Mouse (Mus musculus) kidney, postnatal 4 days (tissue): ENCODE data around the gene Acer1.
A peak's percentile ranks its signal among the peaks of the same experiment; 100 is the strongest.

Experiments used
- DNase-seq, 2 experiments: peaks; one replicate each; pipeline ENCODE4 v3.0.0; 2021; ENCODE audit warnings: mixed read lengths in 2 of 2

Acer1 gene

DNA sequence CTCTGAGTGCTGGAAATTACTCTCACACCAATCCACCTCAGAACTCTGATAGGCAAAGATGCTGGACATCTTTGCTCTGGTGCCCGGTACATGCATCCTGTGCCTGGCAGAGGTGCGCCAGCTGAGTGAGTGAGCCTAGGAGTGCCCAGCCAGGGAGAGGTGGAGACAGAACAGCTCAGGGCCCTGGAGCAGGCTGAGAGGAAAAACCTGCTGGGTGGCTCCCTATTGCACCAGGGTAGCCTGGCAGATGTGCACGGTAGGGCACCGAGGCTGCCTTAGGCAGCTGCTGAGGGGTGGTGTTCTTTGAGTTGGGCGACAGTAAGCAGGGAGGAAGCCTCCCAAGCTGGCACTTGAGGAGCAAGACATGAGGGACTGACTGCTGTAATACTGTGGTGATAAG is at the start of gene Acer1:
TSS of gene Acer1 (minus strand) at position 114 of the 400 bp plus-strand sequence.
- DNase-seq: no peak

DNA sequence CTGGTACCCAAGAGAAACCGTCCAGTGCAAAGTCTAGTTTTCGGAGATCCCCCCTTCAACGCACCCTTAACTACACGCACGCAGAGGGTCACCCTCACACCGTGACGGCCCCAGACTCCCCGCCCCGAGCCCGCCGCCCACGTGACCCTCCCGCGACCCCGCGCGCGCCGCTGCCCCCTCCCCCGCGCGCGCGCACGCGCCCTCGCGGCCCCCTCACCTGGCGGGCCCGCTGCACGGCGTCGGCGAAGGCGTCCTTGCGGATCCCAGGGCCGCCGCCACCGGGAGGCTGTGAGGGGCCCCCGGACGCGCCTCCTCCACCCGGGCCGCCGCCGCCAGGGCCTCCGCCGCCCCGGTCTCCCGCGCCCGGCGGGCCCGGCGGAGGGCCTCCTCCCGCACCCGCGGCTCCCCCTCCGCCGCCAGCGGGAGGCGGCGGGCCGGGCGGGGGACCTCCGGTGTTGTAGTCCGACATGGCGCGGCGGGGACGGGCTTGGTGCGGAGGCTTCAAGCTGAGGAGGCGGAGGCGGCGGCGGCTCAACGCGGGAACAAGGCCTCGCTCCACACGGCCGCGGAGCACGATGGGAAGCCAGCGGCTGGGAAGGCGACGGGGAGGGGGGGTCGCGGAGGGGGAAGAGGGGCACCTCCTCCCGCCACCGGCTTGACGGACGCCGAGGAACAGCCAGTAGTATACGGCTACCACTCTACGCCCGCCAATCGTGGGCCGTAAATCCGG is 49.2 kb upstream of the Acer1 start, which contains the start of gene Khsrp:
TSS of gene Khsrp (minus strand) at position 592 of the 730 bp plus-strand sequence.
- DNase-seq: peak; percentile 69 to 73

DNA sequence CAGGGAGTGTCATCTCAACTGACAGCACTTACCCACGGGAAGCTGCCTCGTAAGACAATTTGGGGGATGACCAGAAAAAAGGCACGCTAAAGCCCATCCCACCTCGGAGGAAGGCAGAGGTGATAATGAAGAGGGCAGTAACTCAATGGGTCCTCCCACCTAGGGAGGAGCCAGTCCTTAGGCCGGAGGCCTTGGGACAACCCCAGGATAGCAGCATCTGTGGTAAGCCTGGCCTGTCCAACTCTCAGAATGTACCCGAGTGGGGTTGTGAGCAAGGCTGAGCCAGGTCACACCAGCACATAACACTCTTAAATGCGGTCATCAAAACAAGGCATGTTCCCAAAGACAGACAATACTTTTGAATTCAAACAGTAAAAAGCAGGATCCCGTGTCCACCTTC is 47.8 kb upstream of the Acer1 start:
- peak in 1 of 2 experiments; percentile 38 for DNase-seq

DNA sequence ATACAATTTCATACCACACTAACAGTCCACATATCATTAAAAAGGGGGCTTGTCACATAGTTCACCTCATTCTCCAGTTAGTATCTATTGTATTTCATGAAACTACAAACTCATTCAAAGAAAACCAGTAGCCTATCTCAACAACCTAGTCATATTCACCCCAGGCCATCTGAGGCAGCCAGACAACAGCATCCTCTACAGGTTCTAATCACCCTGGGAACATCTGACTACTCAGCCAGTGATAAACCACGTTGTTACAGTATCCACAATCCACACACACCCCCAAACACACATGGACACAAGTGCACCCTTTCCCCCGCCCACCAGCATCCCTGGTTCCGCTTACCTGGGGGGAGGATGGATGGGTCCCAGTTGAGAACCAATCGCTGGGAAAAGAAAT is 45.5 kb upstream of the Acer1 start:
- DNase-seq: no peak

DNA sequence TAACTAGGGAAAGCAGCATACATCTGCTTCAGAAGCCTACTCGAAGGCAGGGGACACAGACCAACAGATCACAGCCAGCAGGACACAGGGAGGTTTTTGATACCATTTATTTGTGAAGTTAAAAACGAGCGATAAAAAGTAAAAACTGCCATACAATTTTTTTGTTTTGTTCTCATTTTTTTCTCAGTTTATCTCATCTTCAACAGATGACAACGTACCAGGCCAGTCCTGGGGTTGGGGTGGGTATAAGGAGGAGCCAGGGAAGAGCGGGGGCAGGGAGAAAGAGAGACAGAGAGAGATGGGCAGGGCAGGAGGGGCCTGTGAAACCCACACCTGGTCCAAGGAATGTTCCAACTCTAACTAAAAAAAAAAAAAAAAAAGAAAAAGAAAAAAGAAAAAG is 39.0 kb upstream of the Acer1 start:
- no peak for DNase-seq

DNA sequence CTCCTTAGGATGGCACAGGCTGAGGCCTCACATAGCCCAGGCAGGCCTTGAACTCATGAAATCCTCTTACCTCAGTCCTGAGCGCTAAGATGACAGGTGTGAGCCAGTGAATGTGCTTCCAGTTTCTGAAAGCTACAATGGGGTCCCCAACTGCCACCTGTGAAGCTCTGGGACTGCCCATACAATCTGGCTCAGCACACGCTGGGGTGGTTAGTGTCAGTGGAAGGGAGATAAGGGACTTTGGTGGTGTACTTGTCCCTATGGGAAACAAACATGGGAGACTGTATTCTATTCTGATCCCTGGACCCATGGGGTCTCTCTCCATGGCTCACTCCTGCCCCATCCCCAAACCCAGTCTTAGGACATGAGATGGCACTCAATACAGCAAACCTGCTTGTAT is 37.8 kb upstream of the Acer1 start:
- no peak for DNase-seq

DNA sequence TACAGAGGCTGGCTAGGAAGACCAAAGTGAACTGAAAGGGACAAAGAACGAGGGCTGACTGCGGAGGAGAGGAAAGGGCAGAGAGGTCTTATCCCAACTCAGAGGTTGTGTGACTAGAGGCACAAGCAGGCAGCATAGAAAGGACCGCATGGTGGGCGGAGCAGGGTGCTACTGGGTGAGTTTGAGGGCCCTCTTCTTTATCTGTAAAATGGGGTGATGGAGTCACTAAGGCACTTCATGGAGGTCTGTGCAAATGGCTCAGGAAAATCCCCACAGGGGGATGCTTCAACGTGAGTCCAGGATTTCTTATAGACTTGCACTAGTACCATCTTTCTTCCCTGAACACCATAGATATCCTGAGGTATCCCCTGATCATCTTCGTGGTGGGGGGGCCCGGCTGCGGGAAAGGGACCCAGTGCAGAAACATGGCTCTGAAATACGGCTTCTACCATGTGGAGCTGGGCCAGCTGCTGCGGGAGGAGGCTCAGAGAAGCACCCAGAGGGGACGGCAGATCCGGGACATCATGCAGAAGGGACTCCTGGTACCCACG is 30.4 kb upstream of the Acer1 start:
- no peak for DNase-seq

DNA sequence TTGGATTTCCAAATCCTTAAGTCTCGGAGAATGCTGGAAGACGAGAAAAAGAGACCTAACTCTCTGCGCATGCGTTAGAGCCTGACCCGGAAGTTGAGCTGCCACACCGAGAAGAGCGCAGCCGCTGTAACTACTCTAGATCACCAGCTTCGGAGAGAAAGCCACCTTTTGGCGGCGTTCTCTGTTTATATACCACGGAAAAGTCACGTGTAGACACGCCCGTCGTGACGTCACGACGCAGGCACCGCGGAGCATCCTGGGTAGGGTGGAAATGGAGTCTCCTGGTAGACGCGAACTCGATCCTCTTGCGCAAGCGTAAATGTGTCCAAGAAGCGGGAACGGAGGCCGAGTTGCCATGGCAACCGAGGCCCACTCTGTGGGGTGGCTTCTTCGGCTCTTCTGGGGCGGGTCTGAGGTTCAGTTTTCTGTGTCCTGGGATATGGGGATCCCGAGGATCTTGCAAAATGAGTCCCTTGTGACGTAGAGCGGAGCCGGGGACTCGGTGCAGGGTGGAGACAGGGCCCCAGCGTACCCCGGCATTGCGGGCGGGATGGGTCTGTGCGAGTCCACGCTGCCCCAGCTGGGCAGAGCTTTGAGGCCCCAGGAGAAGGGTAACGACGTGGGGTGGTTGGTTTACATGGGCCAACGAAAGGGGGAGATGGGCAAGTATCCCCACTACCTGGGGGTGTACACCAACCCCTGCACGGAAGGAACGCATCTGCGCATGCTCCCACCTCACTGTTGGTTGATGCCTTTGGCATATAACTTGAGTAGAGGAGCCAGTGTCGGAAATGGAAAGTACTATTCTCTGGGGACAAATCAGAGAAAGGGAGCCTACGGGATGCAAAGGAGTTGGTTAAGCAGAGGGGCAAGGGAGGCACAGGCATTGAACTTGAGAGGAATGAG is 29.6 kb upstream of the Acer1 start, which contains the start of the genes Gtf2f1 and Gm17949:
TSS of gene Gtf2f1 (minus strand) at position 53 of the 906 bp plus-strand sequence.
TSS of gene Gm17949 (plus strand) at position 234 of the 906 bp plus-strand sequence.
- DNase-seq: peak; percentile 96 to 98

DNA sequence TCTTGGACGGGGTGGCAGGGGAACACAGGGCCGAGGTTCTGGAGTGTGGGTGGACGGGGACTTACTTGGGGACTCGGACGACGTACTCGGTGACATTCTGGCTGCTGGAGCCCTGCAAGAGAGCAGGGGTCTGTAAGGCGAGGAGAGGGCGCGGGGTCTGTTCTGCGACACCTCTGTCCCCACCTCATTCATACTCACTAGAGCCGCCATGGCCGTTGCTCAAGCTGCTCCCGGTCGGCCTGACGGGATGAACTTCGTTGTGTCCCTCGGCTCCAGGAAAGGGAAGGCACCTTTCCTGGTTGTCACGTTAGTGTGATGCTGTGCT is 28.9 kb upstream of the Acer1 start:
- no peak for DNase-seq

DNA sequence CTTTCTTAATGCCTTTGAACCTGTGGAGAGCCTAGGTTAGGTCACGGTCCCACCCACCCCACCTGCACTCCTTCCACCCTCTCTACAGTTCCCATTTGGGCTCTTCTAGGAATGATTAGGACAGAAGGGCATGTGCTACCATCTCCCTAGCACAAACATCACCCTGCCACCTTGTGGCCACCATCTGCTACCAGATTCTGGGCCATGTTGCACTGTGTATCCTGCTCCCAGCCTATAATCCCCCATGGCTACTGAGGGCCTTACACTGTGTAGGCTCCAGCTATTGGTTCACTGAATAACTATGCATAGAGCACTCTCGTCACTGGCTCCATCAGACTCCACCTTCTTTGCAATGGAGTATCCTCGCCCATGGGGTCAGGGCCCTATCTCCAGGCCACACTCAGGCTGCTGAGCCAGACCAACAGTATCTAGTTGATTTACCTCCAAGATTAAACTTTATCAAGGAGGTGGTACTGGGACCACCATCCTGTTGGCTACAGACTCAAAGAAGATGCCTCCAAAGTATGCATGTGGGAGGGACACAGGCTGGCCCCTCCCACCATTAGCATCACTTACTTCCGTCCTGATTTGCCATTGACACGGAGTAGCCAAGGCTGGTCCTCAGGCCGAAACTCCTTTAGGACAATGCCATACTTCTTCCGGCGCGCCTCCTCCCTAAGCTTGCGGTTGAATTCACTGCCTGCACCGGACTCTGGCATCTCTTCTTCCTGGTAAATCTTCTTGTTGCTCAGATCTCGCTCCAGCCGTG is 25.4 kb upstream of the Acer1 start:
- DNase-seq: peak in 1 of 2 experiments; percentile 43

DNA sequence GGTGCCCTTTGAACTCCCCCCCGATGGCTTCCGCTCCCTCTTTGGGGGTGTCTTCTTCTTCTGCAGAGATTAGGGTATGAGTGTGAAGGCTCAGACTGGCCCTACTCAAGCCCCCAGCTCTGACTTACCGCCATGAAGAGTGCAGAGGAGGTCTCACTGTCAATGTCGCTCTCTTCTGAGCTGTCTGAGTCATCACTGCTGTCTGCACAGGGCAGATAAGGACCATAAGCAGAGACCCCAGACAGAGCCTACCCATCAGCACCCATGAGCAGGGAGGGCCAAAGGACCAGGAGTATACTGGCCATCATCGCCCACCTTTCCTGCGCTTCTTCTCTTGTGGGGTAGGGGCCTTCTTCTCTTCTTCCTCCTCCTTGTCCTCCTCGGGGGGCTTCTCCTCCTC is 22.1 kb upstream of the Acer1 start:
- DNase-seq: no peak

DNA sequence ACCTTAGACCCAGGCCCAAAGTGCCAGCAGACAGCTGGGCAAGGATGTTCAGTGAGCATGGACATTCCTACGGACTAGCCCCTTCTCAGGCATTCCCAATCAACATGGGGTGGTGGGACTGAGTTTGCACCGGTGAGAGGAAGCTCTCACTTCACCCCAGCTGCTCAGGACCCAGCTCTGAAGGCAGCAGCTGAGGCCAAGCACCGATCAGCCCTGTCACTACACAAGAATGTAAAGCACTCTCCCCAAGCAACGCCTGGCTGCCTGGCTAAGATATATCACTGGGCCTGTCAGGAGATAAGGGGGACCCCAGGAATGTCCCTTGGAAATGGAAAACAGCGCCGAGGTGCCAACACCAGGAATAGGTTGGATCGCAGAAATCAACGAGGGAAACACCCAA is 19.3 kb upstream of the Acer1 start:
- DNase-seq: no peak

DNA sequence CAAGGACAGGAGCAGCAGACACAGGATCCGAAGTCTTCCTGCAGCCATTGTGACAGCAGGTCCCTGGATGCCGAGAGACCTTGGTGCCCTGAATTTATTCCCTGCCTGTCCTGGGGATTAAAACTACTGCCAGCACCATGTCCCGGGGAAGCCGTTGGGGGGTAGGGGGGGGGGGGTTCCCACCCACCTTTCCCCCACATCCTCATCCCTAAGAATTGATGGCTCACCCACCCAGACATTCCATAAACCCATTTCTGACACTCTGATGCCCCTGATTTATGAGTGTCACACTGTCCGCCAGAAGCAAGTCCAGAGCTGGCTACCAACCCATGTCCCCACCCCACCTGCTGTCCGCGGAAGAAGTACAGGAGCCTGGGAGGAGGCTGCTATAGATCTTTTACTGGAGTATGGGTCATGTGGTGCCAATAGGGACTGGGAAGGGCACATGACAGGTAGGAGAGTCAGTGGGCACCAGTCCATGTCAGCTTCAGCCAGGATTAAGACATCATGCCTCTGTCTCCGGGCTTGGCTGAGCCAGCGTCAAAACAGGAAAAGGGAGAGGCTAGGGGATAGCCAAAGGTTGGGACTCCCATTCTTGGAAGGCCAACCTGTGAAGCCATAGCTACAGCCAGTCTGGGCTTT is 18.2 kb upstream of the Acer1 start, which contains the start of gene Pspn:
TSS of gene Pspn (minus strand) at position 51 of the 642 bp plus-strand sequence.
- no peak for DNase-seq

DNA sequence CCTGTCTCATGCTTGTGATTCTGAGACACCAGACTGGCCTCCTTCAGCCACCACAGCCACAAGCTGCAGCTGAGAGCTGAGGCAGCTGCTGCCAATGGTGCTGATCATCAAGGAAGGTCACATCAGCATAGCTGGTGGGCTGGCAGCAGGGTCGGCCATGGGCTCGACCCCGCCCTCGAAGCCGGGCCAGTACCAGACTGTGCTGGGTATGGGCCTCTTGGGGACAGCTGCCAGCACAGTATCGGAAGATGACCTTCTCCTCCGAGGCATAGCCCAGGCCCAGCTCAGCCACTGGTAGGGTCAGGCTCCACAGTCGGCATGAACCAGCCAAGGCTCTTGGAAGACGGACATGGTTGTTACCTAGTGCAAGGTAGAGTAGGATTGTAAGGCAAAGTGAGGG is 17.5 kb upstream of the Acer1 start:
- DNase-seq: no peak

DNA sequence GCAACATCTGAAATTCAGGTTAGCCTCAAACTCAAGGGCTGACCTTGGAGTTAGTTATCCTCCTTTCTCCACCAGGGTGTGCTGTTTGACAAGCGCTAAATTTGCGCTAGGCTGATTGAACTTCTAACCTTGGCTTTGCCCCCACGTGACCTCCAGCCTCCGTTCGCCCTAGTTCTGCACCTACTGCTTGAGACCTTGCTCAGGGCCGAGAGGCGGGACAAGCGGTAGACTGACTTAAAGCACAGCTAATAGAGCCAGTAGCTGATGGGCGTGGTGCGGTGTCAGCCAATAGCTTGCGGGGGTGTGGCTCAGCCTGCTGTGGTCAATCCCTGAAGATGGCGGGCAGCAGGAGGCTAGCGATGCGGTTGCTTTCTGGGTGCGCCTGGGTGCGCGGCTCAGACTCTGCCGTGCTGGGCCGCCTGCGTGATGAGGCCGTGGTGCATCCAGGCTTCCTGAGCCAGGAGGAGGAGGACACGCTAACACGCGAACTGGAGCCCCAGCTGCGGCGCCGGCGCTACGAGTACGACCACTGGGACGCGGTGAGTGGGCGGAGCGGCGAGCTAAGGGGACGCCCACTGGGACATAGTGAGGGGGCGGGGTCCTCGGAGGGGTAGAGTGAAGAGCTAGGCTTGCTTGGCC is 15.2 kb upstream of the Acer1 start, which contains the start of gene Alkbh7:
TSS of gene Alkbh7 (plus strand) at position 311 of the 639 bp plus-strand sequence.
- DNase-seq: peak; percentile 96 to 98

DNA sequence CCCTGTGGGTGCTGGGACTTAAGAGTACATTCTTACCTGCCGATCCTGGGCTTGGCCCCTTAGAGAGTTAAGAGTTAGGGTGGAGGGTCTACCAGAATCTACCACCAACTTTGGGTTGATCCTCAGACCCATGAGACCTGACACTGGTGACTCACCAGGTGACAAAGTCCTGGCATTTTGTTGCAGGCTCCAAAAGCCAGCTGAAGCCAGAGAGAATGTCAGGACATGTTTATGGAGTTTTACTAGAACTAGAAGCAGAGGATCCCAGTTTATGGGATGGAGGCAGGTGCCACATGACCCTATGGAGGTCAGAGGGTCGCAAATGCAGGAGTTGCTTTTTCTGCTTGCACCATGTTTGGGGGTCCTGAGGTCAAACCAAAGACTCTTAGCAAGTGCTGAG is 14.6 kb upstream of the Acer1 start:
- DNase-seq: no peak

DNA sequence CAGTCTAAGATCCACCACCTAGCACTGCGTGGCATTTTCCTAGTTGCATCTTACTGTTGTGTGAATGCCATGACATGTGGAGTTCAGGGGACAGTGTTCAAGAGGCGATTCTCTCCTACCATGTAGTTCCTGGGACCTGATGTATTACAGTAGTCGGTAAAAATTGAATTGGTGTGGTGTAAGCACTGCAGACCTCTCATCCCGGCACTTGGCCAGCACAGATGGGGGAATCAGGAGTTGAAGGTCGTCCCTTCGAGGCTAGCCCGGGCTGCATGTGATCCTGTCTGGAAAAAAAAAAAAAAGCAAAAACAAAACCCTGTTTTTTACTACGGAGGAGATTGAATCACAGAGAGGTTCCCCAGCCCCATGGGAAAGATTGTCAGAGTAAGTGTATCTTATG is 13.1 kb upstream of the Acer1 start:
- DNase-seq: no peak

DNA sequence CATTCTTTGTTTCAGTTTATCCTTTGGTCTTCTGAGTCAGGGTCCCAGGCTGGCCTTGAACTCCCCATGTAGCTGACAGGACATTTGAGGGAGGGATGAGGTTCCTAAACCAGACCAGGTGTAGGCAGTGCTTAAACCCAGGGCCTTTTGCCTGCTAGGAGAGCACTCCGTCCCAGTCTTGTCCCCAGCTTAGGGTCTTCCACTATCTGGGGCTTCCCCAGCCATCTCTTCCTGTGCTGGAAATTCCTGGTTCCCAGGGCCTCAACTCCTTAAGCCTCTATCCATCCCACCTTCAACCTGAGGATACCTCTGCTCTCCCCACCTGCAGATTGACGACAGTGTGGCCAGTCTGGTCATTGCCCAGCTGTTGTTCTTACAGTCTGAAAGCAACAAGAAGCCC is 9.0 kb upstream of the Acer1 start:
- DNase-seq: no peak

DNA sequence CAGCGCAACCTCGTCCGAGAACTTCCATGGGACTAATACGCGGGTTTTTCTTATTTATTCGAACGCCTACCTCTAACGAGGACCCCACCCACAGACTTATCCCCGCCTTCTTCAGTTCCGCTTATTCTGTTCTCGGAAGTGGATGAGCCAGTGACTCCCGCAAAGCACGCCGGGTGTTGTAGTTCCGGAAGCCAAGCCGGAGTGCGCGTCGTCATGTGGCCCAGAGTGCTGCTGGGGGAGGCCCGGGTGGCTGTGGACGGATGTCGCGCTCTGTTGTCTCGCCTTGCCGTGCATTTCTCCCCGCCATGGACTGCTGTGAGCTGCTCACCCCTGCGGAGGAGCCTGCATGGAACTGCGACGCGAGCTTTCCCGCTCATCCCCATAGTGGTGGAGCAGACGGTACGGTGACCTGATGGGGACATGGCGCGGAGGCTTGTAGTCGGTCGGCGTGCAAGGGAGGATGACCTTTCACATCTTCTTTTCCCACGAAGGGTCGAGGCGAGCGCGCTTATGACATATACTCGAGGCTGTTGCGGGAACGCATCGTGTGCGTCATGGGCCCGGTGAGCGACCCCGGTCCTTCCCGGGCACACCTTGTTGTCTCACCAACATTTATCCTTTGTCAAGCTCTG is 8.3 kb upstream of the Acer1 start, which contains the start of gene Clpp:
TSS of gene Clpp (plus strand) at position 191 of the 632 bp plus-strand sequence.
- peak; percentile 95 to 96 for DNase-seq

DNA sequence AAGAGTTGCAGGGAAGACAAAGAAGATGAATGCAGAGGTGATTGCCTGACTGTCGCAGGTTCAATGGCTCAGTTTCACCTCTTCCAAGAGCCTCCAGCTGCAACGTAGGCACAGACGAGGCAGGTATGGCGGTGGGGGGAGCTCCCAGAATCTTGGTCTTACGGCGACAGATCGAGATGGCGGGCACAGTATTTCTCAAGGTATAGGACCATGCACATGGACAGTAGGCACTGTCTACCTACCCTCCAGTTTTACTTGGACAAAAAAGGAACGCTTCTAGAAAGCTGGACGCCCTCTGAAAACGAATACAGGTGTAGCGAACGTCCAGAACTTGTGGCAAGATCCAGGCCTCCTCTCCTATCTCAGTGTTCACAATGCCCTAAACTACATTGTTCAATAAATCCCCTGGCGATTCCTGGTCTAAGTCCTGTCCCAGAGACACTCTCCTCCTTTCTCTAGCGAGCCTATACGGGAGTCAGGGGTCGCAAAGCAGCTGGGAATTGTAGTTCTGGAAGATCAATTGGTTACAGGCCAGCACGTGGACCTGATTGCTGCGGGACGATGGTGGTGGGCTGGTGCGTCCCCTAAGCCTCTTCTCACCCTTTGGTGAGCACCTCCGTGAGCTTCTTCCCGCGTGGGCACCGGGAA is 7.7 kb upstream of the Acer1 start:
- DNase-seq: peak; percentile 76 to 87
